Mouse (Mus musculus) midbrain, embryonic 11.5 days (tissue): ENCODE results near the gene Kdsr. TPM values are rescaled to one million over a fixed set of nuclear protein-coding genes. Genes with fewer than 3 reads are reported as not detected.
A peak's percentile ranks its signal among the peaks of the same experiment; 100 is the strongest.

Experiments
- ATAC-seq: fragments of 200-750 bp; cut with Nextera tagmentation; 2 replicates; pipeline ENCODE4 v1.8.0; 2017; ENCODE audit warnings: moderate TSS enrichment, moderate library complexity; ENCODE audit not compliant: low FRiP score
- DNase-seq: peaks from one replicate; pipeline ENCODE4 v3.0.0; 2015; ENCODE audit warnings: low spot score; ENCODE audit errors: missing footprints
- H3K27ac ChIP-seq: fragments of 300-500 bp; sonication (generic); 2 replicates; pipeline ENCODE4 v1.5.1; 2014; ENCODE audit warnings: low read depth, low read length
- H3K27me3 ChIP-seq: fragments of 300-500 bp; sonication (generic); 2 replicates; pipeline ENCODE4 v1.6.1; 2014; ENCODE audit warnings: mild to moderate bottlenecking, low read length, moderate library complexity, mixed read lengths; ENCODE audit not compliant: control insufficient read depth, insufficient read depth
- H3K36me3 ChIP-seq: fragments of 300-500 bp; sonication (generic); 2 replicates; pipeline ENCODE4 v1.6.1; 2014; ENCODE audit warnings: mild to moderate bottlenecking, low read length, moderate library complexity, mixed read lengths; ENCODE audit not compliant: control insufficient read depth, insufficient read depth
- H3K4me1 ChIP-seq: fragments of 300-500 bp; sonication (generic); 2 replicates; pipeline ENCODE4 v1.6.1; 2014; ENCODE audit warnings: low read length; ENCODE audit not compliant: control insufficient read depth, insufficient read depth
- H3K4me2 ChIP-seq: fragments of 300-500 bp; sonication (generic); 2 replicates; pipeline ENCODE4 v1.6.1; 2014; ENCODE audit warnings: mild to moderate bottlenecking, moderate library complexity
- H3K4me3 ChIP-seq: fragments of 300-500 bp; sonication (generic); 2 replicates; pipeline ENCODE4 v1.5.1; 2014; ENCODE audit warnings: low read depth, low read length
- H3K9ac ChIP-seq: fragments of 300-500 bp; sonication (generic); 2 replicates; pipeline ENCODE4 v1.6.1; 2014; ENCODE audit warnings: low read length
- H3K9me3 ChIP-seq: fragments of 300-500 bp; sonication (generic); 2 replicates; pipeline ENCODE4 v1.6.1; 2016; ENCODE audit warnings: low read length; ENCODE audit not compliant: control insufficient read depth
- WGBS: fragments of 180-500 bp; shearing (Covaris S2); extraction: QIAGEN DNeasy Blood & Tissue Kit; methylation state at CpG from one replicate; pipeline ENCODE4 v1.1.7; 2014; 5-methylcytosine and 5-hydroxymethylcytosine counted together
- polyA plus RNA-seq: library from polyadenylated mRNA; unstranded; fragments of >200 nt; fragmentation: Nextera tagmentation; extraction: Ambion mirVana; gene quantifications from 2 replicates; pipeline ENCODE4 v1.2.1, GENCODE M21; 2014

Gene Kdsr
- polyA plus RNA-seq, 1 experiment from 2014 or later: 7.8 TPM

DNA sequence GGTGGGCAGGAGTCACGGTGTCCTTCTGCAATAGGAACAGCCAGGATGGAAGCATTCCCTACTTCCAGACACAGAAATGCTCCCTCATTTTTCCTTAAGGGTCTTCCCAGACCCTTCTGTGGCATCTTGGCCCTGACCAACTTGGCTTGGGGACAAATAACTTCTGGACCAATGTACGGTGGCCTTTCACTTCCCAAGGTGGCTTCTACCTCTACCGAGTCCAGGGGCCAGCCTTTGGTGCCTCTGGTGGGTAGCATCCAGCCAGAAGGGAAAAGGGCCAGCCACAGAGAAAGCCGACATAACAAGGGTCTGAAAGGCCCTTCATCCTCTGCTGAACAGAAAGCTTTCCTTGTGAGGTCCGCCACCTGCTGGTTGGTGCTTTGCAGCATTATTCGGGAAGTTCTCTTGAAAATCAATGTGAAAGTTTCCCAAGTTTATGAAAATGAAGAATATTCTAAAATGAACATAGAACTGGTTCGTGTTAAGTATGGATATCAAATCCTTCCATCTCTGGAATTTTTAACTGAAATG is 42.4 kb downstream of the Kdsr start:
- 25% methylated on average over 7 of the region's 7 CpGs for WGBS
- Histone ChIP-seq H3K9ac (no peak overlapping the region), H3K4me1 (peaks cover 6% of the 10 kb centered on the region), H3K36me3 (no peaks in the 10 kb centered on the region), H3K27ac (no peak overlapping the region), H3K9me3 (no peaks in the 10 kb centered on the region), H3K4me3 (no peak overlapping the region), H3K27me3 (no peaks in the 10 kb centered on the region), H3K4me2 (no peak overlapping the region)
- DNase-seq (peak; percentile 94), ATAC-seq (no peak)

GRCm38 (mm10) chr1:106716141-106716540 is 43.4 kb downstream of the Kdsr start:
- no peak overlapping the region for H3K4me2 ChIP-seq
- H3K36me3 ChIP-seq: no peaks in the 10 kb centered on the region
- DNase-seq (no peak), ATAC-seq (no peak)
- 92% methylated on average over 3 of the region's 3 CpGs for WGBS
- H3K27me3 ChIP-seq: no peaks in the 10 kb centered on the region
- H3K9me3 ChIP-seq: no peaks in the 10 kb centered on the region
- peaks cover 13% of the 10 kb centered on the region for H3K4me1 ChIP-seq
- H3K4me3 ChIP-seq: no peak overlapping the region
- H3K9ac ChIP-seq: no peak overlapping the region
- no peak overlapping the region for H3K27ac ChIP-seq

GRCm38 (mm10) chr1:106715111-106716083 is 44.1 kb downstream of the Kdsr start:
- ATAC-seq (no peak), DNase-seq (no peak)
- Histone ChIP-seq H3K36me3 (no peaks in the 10 kb centered on the region), H3K27me3 (no peaks in the 10 kb centered on the region), H3K9ac (no peak overlapping the region; the same call in 1 of the 2 replicates), H3K4me2 (no peak overlapping the region), H3K9me3 (no peaks in the 10 kb centered on the region), H3K4me3 (no peak overlapping the region), H3K27ac (no peak overlapping the region), H3K4me1 (peaks cover 13% of the 10 kb centered on the region)
- 84% methylated on average over 13 of the region's 13 CpGs for WGBS

DNA sequence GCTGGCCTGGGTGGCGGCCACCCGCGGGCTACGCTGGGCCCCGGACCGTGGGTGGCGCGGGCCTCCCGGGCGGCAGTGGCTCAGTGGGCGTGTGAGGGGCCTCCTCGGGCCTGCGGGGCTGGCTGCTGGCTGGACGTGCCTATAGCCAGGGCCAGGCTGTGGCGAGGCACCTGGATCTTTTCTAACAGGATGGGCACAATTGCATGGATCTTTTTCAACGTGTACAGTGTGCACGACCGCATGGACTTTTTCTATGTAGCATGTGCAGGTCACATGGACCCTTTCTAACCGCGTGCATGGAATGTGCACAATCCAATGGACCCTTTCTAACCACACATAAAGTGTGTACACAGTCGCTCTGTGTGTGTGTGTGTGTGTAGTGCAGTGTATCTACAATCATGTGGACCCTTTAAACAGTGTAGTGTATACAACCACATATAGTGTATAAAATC is 45.0 kb downstream of the Kdsr start:
- Histone ChIP-seq H3K4me2 (peak overlapping the region; percentile 85), H3K4me3 (peak overlapping the region; percentile 74), H3K36me3 (no peaks in the 10 kb centered on the region), H3K27ac (peak overlapping the region; percentile 73), H3K27me3 (no peaks in the 10 kb centered on the region), H3K9me3 (no peaks in the 10 kb centered on the region), H3K4me1 (peaks cover 13% of the 10 kb centered on the region), H3K9ac (peak overlapping the region; percentile 91)
- WGBS: 7% methylated on average over 21 of the region's 21 CpGs
- peak; percentile 92 for DNase-seq
- peak; percentile 83; the same call in 1 of the 2 replicates for ATAC-seq

- H3K9ac ChIP-seq: peak within 1 kb of the TSS; percentile 91
- ATAC-seq (peak; percentile 89), DNase-seq (peak; percentile 96)
- H3K36me3 ChIP-seq: no peaks in the 10 kb centered on the region
- peaks cover 13% of the 10 kb centered on the region for H3K4me1 ChIP-seq
- under 1% methylated on average over 69 of the region's 95 CpGs for WGBS
- H3K27me3 ChIP-seq: no peaks in the 10 kb centered on the region
- H3K27ac ChIP-seq: peak within 1 kb of the TSS; percentile 73
- H3K4me3 ChIP-seq: peak within 1 kb of the TSS; percentile 74
- H3K4me2 ChIP-seq: peak within 1 kb of the TSS; percentile 85
- H3K9me3 ChIP-seq: no peaks in the 10 kb centered on the region
Measured at GRCm38 (mm10) chr1:106713621-106714529, 45.7 kb downstream of the Kdsr start, which contains the start of gene Bcl2. Gene Bcl2, minus strand, starts transcription at chr1:106714274.

DNA sequence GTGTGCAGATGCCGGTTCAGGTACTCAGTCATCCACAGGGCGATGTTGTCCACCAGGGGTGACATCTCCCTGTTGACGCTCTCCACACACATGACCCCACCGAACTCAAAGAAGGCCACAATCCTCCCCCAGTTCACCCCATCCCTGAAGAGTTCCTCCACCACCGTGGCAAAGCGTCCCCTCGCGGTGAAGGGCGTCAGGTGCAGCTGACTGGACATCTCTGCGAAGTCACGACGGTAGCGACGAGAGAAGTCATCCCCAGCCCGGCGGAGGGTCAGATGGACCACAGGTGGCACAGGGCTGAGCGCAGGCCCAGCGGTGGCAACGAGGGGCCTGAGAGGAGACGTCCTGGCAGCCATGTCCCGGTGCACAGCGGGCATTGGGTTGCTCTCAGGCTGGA is 47.2 kb downstream of the Kdsr start:
- Histone ChIP-seq H3K36me3 (no peaks in the 10 kb centered on the region), H3K9ac (peak overlapping the region; percentile 47), H3K4me2 (peak overlapping the region; percentile 85), H3K4me3 (peak overlapping the region; percentile 74), H3K4me1 (peaks cover 13% of the 10 kb centered on the region), H3K27me3 (no peaks in the 10 kb centered on the region), H3K27ac (no peak overlapping the region), H3K9me3 (no peaks in the 10 kb centered on the region)
- WGBS: 8% methylated on average over 22 of the region's 22 CpGs
- DNase-seq (peak; percentile 88), ATAC-seq (no peak)

- no peaks in the 10 kb centered on the region for H3K9me3 ChIP-seq
- no peak for DNase-seq
- no peak overlapping the region for H3K27ac ChIP-seq
- H3K36me3 ChIP-seq: no peaks in the 10 kb centered on the region
- H3K9ac ChIP-seq: no peak overlapping the region
- no peak for ATAC-seq
- H3K4me3 ChIP-seq: no peak overlapping the region
- peaks cover 13% of the 10 kb centered on the region for H3K4me1 ChIP-seq
- H3K4me2 ChIP-seq: peak overlapping the region; percentile 85
- no peaks in the 10 kb centered on the region for H3K27me3 ChIP-seq
- 76% methylated on average over 12 of the region's 12 CpGs for WGBS
Measured at GRCm38 (mm10) chr1:106711356-106712125, 48.0 kb downstream of the Kdsr start.

- Histone ChIP-seq H3K27me3 (no peaks in the 10 kb centered on the region), H3K4me1 (peaks cover 13% of the 10 kb centered on the region), H3K9me3 (no peaks in the 10 kb centered on the region), H3K27ac (no peak overlapping the region), H3K36me3 (no peaks in the 10 kb centered on the region), H3K4me2 (no peak overlapping the region), H3K4me3 (no peak overlapping the region), H3K9ac (no peak overlapping the region)
- 89% methylated on average over 7 of the region's 7 CpGs for WGBS
- DNase-seq (no peak), ATAC-seq (no peak)
Measured at GRCm38 (mm10) chr1:106710202-106710601, 49.3 kb downstream of the Kdsr start.
